Mouse (Mus musculus): ENCODE results near the gene Faf1.
"Not testable (repeated sequence)": the region's sequence is repeated elsewhere in the genome, so short reads cannot be mapped to it uniquely, and the experiment has no call there.

Gene Faf1

GRCm38 (mm10) chr4:109665101-109665981 is 11.0 kb upstream of the Faf1 start:
- DNase-seq (ENCODE audit: low spot score) = no peak

DNA sequence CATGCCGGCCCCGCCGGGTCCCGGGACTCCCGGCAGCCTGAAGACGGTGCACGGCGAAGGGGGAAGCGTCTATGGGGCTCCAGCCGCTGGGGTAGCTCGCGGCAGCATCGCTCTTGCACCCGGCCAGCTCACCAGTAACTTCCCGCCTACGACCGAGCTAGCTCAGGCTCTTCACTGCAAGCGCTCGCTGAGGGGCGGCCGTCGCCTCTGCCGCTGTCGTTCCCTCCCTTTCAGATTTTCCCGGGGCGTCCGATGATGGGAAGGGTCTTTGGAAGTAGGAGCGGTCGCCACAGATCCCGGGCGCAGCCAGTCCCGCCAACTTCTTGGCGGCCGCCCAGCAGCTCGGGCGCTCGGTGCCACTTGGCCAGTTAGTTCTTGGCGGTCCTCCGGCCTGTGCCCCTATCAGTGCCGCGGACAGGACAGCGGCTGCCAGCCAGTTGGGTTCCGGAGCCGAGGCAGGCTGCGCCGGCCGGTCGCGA is 10.4 kb upstream of the Faf1 start:
- DNase-seq (ENCODE audit: low spot score) = no peak

DNA sequence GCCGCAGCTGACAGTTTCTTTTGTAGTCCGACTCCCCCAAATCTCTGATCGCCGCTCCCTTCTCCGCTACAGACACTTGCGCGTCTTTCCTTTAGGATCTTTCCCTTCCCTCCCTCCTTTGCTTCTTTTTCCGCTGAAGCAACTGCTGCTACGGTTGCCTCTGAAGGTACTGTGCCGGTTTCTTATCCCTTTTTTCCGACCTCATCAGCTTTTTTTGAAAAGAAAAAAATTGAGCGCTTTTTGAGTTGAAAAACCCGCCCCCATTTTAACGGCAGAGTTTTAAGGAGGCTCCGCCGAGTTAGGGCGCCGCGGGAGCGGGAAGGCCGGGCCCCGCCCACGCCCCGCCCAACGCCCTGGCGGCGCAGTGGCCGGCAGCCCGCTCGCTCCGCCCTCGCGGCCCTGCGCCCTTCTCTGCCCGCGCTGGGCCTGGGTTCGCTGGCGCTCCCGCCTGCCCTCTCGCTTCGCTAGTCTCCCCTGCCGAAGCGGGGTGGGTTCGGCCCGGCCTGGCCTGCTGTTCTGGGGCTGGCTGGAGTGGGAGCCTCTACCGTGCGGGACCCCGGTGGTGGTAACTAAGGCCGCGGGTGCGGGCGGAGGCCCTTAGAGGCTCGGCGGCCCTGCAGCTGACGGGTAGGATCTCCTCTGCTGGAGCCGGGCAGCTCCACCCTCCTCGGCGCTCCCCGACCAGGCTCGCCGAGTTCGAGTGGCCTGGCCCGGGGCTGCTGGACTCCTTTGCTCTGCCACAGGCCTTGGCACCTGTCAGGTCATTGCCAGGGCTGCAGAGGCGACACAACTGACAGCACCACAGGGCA is 9.7 kb upstream of the Faf1 start, which contains the start of gene Cdkn2c:
Gene Cdkn2c, minus strand, starts transcription at position 729 of the 809 bp plus-strand sequence.
- no peak for DNase-seq (ENCODE audit: low spot score)

GRCm38 (mm10) chr4:109667518-109667917 is 8.9 kb upstream of the Faf1 start:
- no peak for DNase-seq (ENCODE audit: low spot score)

DNA sequence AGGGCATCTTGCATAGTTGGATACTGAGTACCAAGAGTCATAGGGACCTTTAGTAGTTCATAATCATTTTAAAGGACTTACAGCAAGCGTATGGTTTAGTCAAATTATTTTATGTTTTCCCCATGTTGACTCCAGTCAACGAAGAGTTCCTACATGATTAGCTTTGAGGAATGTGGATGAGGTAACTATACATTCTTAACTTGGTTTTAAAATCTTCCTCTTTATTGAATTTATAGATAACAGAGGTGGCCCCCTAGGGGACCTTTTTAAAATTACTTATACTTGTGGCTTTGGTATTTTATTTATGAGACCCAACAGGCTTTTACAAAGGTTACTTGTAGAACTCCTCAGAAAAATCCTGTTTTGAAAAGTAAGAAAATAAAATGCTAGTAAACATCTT is 6.2 kb upstream of the Faf1 start:
- no peak for DNase-seq (ENCODE audit: low spot score)

DNA sequence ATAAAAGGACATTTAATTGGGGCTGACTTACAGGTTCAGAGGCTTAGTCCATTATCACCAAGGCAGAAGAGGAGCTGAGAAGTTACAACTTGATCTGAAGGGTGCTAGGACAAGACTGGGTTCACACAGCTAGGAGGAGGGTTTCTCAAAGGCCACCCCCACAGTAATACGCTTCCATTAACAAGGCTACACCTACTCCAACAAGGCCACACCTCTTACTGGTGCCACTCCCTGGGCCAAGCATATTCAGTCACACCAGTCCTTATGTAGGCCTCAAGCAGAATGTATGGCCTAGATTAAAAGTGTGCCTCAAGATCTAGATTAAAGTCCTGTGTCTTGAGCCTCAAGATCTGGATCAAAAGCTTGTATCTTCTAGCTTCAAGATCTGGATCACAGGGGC is 4.4 kb upstream of the Faf1 start:
- no peak for DNase-seq (ENCODE audit: low spot score)

DNA sequence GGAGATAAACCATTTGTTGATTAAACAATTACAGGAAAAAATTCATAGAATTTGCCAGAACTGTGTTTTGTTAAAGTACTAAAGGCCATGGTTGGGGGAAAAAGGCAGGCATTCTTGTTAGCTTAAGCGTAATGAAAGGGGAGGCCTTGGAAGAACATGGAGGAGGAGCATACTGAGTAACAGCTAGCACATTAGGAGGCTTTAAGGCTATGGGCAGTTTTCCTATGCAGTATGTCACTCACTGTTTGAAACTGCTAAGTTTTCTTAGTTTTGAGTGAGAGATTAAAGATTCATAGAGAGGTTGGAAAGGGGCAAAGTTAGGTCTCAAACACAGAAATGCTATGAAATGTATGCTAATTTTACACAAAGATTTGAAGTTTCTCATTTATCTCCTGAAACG is 2.3 kb upstream of the Faf1 start:
- no peak for DNase-seq (ENCODE audit: low spot score)

- no peak for DNase-seq (ENCODE audit: low spot score)
Observed at GRCm38 (mm10) chr4:109677221-109677620, 833 bp downstream of the Faf1 start.

GRCm38 (mm10) chr4:109683561-109683960 is 7.2 kb downstream of the Faf1 start:
- DNase-seq (ENCODE audit: low spot score) = no peak

DNA sequence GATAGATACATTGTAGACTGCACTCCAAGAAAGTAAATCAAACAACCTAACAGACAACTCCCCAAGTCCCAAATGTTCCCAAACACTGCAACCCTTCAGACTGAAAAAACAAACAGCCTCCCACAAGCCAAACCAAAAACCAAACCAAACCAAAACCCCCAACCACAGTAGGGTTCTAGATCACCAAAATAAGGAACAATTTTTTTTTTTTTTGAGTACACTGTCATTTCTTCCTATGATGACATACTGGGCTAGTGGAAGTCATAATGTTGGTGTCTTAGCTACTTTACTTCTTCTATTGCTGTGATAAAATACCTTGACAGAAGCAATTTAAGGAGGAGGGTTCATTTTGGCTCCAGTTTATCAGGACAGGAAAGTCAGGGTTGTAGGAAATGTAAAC is 16.3 kb downstream of the Faf1 start:
- DNase-seq (ENCODE audit: low spot score) = no peak

DNA sequence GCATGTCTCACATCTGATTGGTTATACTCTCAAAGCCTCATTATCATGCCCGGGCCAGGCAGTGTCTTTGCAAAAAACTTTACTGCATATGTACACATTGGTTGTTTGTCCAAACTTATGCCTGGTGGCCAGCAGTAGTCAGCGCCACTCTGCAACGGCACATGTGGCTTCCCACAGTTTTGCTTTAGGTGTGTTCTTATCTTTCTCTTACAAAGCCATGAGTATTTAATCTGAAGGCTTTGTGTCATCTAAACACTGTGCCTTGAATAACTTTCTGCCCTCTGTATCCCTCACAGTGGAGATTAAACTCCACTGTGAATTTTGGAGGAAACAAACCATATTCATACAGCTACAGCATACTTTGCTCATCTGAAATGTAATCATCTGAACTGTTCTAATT is 24.3 kb downstream of the Faf1 start:
- not testable (repeated sequence) for DNase-seq (ENCODE audit: low spot score)

DNA sequence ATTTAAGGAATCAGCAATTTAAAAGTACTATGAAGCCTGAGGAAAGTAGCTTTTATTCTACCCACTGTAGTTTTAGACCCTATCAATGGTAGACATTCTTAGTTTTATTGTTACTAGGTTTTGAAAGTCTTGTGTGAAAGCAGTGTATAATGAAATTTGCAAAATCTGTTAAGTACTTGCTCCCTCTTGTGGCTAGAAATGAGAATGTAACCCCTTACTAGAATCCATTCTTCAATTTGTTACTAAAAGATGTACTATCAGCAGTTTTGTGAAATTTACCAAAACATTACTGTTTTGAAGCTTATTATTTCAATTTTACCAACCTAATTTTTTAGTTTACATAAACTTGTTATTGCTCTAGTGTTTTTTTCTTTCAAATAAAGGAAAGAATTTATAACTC is 27.2 kb downstream of the Faf1 start:
- peak; percentile 16 for DNase-seq (ENCODE audit: low spot score)

- no peak for DNase-seq (ENCODE audit: low spot score)
Observed at GRCm38 (mm10) chr4:109705349-109705748, 29.0 kb downstream of the Faf1 start.

- no peak for DNase-seq (ENCODE audit: low spot score)
Observed at GRCm38 (mm10) chr4:109719281-109719680, 42.9 kb downstream of the Faf1 start.

- DNase-seq (ENCODE audit: low spot score) = no peak
Observed at GRCm38 (mm10) chr4:109729281-109729680, 52.9 kb downstream of the Faf1 start.

- no peak for DNase-seq (ENCODE audit: low spot score)
Observed at GRCm38 (mm10) chr4:109735754-109736153, 59.4 kb downstream of the Faf1 start.

GRCm38 (mm10) chr4:109743984-109744383 is 67.6 kb downstream of the Faf1 start:
- no peak for DNase-seq (ENCODE audit: low spot score)

- no peak for DNase-seq (ENCODE audit: low spot score)
Observed at GRCm38 (mm10) chr4:109759031-109759430, 82.6 kb downstream of the Faf1 start.

GRCm38 (mm10) chr4:109759901-109760300 is 83.5 kb downstream of the Faf1 start:
- DNase-seq (ENCODE audit: low spot score) = no peak

DNA sequence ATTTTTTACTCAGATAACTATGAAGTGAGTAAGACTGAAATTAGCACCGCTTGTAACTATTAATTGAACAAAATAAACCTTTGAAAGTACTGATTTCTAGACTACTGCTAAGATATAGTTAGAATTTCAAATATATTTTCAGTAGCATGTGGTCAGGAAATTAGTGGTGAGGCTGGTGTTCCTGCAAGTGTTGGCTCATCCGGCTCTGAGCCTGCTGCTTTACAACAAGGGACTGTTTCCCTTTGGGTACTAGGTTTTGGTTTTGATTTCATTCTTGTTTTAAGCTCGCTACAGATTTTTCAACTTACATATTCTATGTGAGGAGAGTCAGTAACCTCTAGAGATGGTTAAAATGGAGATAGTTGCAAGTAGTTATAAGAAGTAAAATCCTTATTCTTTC is 84.1 kb downstream of the Faf1 start:
- no peak for DNase-seq (ENCODE audit: low spot score)

DNA sequence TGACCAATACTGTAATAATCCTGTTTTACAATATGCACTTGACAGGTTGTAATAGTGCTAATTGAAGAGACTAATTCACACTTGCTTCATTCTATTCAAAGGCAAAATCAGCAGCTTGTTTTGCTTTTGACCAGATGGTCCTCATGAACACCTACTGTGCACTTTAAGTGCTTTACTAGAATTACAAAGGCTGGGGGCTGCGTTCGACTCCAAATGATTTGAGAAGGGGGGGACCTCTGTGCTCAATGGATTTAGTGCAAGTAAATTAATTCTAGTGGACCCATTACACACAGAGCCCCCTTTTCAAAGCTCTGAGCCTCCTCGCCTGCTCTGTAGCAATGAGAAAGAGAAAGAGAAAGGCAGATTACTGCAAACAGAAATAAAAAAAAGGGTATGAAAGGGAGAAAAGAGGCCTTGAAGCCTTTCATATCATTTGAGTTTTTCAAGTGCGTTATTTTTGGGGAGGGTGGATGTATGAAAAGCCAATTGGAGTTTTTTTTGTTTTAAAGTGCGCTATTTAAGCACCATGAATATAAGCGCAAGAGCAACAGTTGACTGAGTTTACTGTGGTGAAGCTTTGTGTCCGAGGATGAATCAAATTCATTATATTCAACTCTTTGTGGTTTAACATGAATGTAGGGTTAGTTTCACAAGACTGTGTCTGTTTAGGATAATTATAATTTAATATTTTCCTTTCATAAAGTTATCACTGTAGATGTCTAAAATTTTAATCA is 86.5 kb downstream of the Faf1 start:
- DNase-seq (ENCODE audit: low spot score) = no peak

DNA sequence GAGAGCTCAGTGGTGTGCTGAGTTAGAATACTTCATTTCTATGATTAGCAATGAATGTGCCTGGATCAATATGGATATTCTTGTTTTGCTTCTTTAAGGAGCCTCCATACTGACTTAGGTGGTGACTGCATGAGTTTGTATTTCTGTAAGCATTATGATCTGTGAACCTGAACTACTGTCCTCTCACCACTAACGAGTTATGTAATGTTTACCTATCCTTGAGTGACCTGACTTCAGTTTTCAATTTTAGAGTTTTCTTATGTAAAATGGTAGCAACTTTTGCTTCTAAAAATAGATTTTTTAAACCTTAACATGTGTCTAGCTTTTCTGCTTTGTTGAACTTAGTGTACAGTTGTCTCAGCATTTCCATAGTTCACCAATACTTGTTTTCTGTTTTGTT is 92.7 kb downstream of the Faf1 start:
- DNase-seq (ENCODE audit: low spot score) = no peak
